Mouse (Mus musculus) heart, postnatal 4 days (tissue): ENCODE measurements around the gene Zfp704. TPM values are rescaled to one million over a fixed set of nuclear protein-coding genes. Genes with fewer than 3 reads are reported as not detected.

Experiments
- DNase-seq: peaks from one replicate; pipeline ENCODE4 v3.0.0; 2021
- total RNA-seq, 2 experiments: library from RNA; stranded (reverse); gene quantifications; 2 replicates each; pipeline ENCODE4 v1.2.3; 2021

Zfp704 gene
- total RNA-seq, 2 experiments from 2014 or later = 36.9 to 38.6 TPM

GRCm38 (mm10) chr3:9556137-9556536 is 53.7 kb downstream of the Zfp704 start:
- DNase-seq = no peak

DNA sequence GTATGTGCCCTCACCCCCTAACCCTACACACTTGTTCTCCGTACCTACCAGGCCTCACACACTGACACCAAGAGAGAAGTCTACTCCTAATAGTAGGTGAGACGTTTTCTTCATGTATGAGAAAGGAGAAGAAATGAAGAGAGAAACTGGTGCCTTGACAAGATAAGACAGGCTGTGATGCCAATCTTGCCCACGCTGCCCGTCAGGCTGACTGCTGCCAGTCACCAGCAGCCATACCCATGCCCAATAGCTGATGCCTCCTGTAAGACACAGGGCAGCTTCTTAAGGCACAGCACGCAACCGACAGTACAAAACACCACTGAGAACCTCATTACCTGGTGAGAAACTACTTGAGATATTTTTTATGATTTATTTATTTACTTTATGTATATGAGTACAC is 55.0 kb downstream of the Zfp704 start:
- DNase-seq = no peak

DNA sequence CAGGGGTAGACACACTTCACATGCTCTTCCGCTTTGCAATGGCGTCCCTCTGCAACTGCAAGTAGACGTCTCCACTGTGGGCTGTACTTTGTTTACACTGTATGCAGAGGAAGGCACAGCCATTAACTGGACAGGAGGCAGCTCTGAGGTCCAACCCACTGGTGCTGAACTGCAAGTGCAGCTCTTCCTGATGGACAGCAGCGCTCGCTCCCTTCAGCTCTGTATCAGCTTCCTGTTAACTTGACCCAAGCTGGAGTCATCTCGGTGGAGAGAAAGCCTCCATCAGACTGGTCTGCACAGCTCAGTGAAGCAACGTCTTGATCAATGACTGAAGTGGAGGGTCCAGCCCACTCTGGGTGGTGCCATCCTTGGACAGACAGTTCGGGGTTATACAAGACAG is 57.6 kb downstream of the Zfp704 start:
- DNase-seq = peak; percentile 42

DNA sequence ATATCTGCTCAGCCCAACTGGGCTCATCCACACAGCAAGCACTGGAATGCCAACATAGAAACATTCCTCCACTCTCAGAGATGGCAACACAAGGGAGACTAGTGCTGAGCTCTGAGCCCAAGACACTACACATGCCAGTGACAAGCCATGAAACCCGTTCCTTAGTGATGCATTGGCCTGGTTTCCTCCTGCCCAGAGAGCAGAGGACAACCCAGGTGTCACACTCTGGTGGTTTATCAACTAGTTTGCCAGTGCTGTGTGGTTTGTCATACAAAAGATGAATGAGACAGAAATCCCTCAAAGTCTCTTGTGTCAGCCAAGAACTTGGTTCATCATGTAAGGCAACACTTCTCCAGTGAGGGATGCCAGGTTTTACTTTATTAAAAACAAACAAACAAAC is 59.0 kb downstream of the Zfp704 start:
- DNase-seq = no peak

- DNase-seq = no peak
These were observed 60.1 kb downstream of the Zfp704 start for GRCm38 (mm10) chr3:9549815-9550214.

GRCm38 (mm10) chr3:9548188-9548587 is 61.7 kb downstream of the Zfp704 start:
- DNase-seq = no peak

DNA sequence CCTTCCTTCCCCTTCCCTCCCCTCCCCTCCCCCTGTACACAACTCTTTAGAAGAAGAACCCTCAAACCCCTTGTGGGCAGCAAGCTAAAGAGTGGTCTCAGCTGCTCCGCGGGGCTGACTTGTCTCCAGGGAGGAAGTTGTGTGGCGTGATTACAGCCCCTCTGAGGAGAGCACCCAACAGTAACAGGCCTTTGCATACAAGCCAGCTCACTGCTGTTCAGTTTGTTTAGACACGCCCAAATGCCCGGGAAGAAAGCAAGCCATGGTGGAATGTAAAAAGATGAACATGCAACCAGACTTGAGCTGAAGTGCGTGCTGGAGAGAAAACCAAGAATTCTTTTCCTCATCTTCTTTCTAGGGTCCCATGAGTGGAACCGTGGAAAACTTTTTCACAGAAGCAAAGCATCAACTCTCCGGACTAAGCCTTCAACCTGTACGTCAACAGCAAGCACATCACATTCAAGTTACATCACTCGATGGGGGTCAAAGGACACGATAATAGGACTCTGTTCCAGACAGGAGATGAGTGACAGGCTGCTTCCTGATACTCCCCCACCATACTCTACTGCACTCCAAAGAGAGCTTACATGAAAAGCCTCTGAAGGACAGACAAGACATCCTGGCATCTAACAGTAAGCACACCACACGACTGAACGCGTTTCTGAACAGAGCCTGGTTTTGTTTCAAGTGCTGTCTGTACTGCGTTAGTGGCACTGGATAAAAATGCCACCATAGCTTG is 62.8 kb downstream of the Zfp704 start:
- no peak for DNase-seq

- DNase-seq = no peak
These were observed 65.5 kb downstream of the Zfp704 start for GRCm38 (mm10) chr3:9544421-9544820.

GRCm38 (mm10) chr3:9543916-9544315 is 66.0 kb downstream of the Zfp704 start:
- no peak for DNase-seq

GRCm38 (mm10) chr3:9543463-9543862 is 66.4 kb downstream of the Zfp704 start:
- no peak for DNase-seq

GRCm38 (mm10) chr3:9541561-9541960 is 68.3 kb downstream of the Zfp704 start:
- no peak for DNase-seq

GRCm38 (mm10) chr3:9538510-9538909 is 71.4 kb downstream of the Zfp704 start:
- DNase-seq = no peak

- no peak for DNase-seq
These were observed 72.0 kb downstream of the Zfp704 start for GRCm38 (mm10) chr3:9537889-9538288.

GRCm38 (mm10) chr3:9530097-9530780 is 79.6 kb downstream of the Zfp704 start:
- DNase-seq = peak; percentile 42

- DNase-seq = no peak
These were observed 85.5 kb downstream of the Zfp704 start for GRCm38 (mm10) chr3:9524429-9524828.

GRCm38 (mm10) chr3:9523081-9523932 is 86.6 kb downstream of the Zfp704 start:
- DNase-seq = peak; percentile 26

- DNase-seq = no peak
These were observed 87.9 kb downstream of the Zfp704 start for GRCm38 (mm10) chr3:9522009-9522408.

GRCm38 (mm10) chr3:9520728-9521054 is 89.2 kb downstream of the Zfp704 start:
- DNase-seq = no peak

DNA sequence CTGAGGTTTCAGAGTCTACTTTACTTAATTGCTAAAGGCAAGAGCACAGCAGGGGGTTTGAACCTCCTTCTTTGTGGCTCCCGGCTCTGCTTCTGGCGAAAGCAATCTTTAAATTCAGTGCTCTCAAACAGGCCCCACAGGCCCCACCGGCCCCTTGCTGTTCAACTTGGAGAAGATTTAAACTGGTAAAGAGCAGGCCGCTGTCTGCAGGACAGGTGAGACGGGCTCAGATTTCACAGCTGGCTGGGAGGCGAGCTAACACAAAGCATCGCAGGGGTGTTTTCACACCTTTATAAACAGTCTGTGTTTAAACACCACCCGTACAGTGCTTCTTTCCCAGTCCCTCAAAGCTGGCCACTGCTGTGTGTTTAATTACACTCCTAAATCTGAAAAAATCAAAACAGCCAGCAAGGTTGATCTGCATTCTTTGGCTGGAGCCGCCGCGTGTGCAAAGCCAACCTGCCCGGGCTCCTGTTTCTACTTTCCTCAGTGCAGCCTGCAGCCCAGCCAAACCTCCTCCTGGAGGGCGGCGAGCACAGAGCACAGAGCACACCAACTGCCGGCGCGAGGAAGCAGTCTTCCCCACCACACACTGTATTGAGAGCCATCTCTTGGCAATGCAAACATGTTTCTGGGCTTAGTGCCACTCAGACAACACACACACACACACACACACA is 89.7 kb downstream of the Zfp704 start:
- peak; percentile 81 for DNase-seq

DNA sequence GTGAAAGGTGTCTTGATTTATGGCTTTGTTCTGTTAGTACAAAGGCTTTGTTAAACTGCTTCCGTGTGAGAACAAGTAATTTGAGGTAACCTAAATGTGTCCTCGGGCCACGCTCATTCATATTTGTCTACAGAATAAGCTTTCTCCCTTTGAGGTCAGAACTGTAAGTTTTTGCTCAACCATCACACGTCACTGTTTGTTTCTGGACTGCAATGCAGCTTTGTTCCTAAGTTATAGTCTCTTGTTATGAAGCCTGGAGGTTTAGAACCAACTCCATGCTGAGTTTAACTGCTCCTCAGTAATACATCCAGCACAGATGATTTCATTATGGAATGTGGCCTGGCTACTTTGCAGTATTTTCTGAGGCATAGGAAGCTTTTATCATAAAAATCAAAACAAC is 90.4 kb downstream of the Zfp704 start:
- DNase-seq = no peak

DNA sequence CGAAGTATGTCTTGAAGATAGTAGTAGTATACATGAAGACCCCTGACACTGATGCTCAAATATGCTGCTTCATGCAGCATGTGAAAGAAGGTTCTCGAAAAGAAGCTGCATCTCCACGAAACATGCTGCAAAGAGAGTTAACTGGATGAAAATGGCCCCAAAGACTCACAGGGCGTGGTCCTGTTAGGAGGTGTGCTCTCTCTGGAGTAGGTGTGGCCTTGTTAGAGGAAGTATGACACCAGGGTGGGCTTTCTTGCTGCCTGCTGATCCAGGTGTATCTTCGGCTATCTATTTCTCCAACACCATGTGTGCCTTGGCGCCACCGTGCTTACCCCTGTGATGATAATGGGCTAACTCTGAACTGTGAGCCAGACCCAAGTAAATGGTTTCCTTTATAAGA is 90.9 kb downstream of the Zfp704 start:
- no peak for DNase-seq

DNA sequence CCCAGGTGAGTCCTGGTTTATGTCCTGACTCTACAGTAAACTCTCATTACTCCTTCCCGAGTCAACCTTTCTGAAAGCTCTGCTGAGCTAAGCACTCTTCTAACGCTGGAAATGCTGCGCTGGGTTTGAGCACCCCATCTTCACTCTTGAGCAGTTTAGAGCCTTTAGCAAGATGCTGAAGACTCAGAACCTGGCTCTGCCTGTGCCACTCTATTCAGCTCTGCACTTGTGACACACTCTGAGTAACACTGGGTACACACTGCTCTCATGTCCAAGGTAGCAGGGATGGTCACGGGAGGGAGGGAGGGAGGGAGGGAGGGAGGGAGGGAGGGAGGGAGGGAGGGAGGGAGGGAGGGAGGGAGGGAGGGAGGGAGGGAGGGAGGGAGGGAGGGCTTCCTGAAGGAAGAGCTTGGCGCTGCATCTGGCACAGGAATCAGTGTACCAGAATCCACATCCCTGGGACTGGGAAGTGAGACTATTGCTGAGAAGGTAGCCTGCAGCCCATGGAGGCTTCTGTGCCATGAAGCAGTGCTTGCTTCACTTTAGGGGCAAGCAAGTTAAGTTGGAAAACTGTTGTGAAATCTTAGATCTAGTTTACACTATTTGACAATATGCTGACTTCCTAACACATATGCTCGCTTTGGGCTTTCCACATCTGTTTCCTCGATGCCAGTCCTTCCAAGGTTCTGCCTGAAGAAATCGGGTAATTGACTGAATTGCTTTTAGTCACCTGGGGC is 93.6 kb downstream of the Zfp704 start:
- no peak for DNase-seq
